Comparison of ENCODE assay signal across 7 mouse cellular contexts in the genomic region with DNA sequence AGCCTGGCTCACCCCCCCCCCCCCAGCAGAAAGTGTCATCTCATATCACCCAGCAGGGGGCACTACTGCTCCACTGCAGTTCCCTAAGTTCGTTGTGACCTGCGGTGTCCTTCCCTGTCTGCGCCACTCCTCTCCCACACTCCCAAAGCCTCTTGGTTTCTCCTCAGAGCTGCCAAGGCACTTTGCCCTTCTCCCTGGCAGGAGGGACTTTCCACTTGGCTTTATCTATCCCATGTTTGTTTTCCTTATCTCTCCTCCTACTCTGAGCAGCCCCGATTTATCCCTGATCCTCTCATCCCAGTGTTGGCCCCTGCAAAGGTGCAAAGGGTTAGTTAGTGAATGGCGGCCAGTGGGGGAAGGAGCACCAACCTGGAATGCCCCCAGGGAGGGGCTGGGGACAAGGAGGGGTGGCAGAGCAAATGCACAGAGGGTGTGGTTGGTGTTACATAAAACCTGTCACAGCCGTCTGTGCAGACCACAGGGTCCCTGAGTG. TPM values are rescaled to one million over a fixed set of nuclear protein-coding genes. Genes with fewer than 3 reads are reported as not detected.
DNase-seq lines count a peak whose midpoint lies in the region; ATAC-seq and TF ChIP-seq lines count a peak whose summit lies in the region.

No protein-coding gene starts in this region.

- TF ChIP-seq CTCF in MEL (IDR thresholded peaks at IDR 0.05 in 2 of 3, conservative IDR thresholded peaks at IDR 0.05 in 1 of 3; ENCODE audit: control insufficient read depth in 1 of 3, insufficient read depth in 1 of 3, low read depth in 2 of 3, low read length in 3 of 3, poor library complexity in 1 of 3, severe bottlenecking in 1 of 3), result peak; percentile 74 to 79 (median 77)
- peak; percentile 83 for TF ChIP-seq CTCF in heart, postnatal 0 days (IDR thresholded peaks at IDR 0.05; ENCODE audit: low read depth)

- peak; percentile 64 for DNase-seq in MEL (ENCODE audit: low read depth, low spot score)
- peak; percentile 81 for DNase-seq in adrenal gland, postnatal 10 days
- peak; percentile 73 for DNase-seq in embryonic facial prominence, embryonic 10.5 days (ENCODE audit: low spot score)
- peak; percentile 79 for DNase-seq in heart, postnatal 0 days (ENCODE audit: low spot score)
- DNase-seq in layer of hippocampus, postnatal 25 days (ENCODE audit: extremely low spot score in 1 of 2, low spot score in 1 of 2), result peak; percentile 48 to 63
- peak; percentile 27 to 32 for DNase-seq in spleen, postnatal 36 days (ENCODE audit: low spot score in 2 of 2)

- no peak for TF ChIP-seq POLR2A in MEL (IDR thresholded peaks at IDR 0.05; ENCODE audit: control insufficient read depth in 1 of 2, insufficient read depth in 1 of 2, low read depth in 1 of 2, low read length in 2 of 2, poor library complexity in 1 of 2)

- peak; percentile 73 for ATAC-seq in heart, postnatal 0 days (ENCODE audit: insufficient read depth, low read depth)
- ATAC-seq in megakaryocyte, adult 5-6 weeks (ENCODE audit: poor library complexity, severe bottlenecking), result peak; percentile 96

- no peaks in the 10 kb centered on the region for H3K9me3 ChIP-seq in MEL (replicated peaks; ENCODE audit: insufficient read depth, low read length)
- no peaks in the 10 kb centered on the region for H3K9me3 ChIP-seq in embryonic facial prominence, embryonic 10.5 days
- H3K9me3 ChIP-seq in heart, postnatal 0 days (replicated peaks; ENCODE audit: control insufficient read depth, low read length), result no peaks in the 10 kb centered on the region

- H3K27me3 ChIP-seq in MEL (ENCODE audit: control insufficient read depth in 1 of 2, insufficient read depth in 2 of 2, low read length in 2 of 2), result peaks cover 0 to 4% of the 10 kb centered on the region in 2 experiments; a peak in 2 of 4 replicates
- H3K27me3 ChIP-seq in embryonic facial prominence, embryonic 10.5 days (replicated peaks; ENCODE audit: low read depth, poor library complexity, severe bottlenecking), result peaks cover 30% of the 10 kb centered on the region
- H3K27me3 ChIP-seq in heart, postnatal 0 days (ENCODE audit: control insufficient read depth, insufficient read depth, low read length), result no peaks in the 10 kb centered on the region

- no peaks in the 10 kb centered on the region for H3K79me2 ChIP-seq in MEL (ENCODE audit: control insufficient read depth, insufficient read depth, low read length, poor library complexity)

- no peaks in the 10 kb centered on the region for H3K36me3 ChIP-seq in MEL (ENCODE audit: control insufficient read depth in 1 of 2, insufficient read depth in 2 of 2, low read length in 2 of 2)
- no peaks in the 10 kb centered on the region for H3K36me3 ChIP-seq in embryonic facial prominence, embryonic 10.5 days (replicated peaks)
- no peaks in the 10 kb centered on the region for H3K36me3 ChIP-seq in heart, postnatal 0 days (replicated peaks; ENCODE audit: control insufficient read depth, insufficient read depth, low read length)

- no peak overlapping the region for H3K27ac ChIP-seq in MEL (ENCODE audit: control insufficient read depth, low read depth, low read length)
- 0 out of 2 replicates have a peak overlapping the region, but pooled peaks have one; percentile 7 for H3K27ac ChIP-seq in embryonic facial prominence, embryonic 10.5 days (replicated peaks)
- H3K27ac ChIP-seq in heart, postnatal 0 days (ENCODE audit: low read depth), result no peak overlapping the region

- H3K4me1 ChIP-seq in MEL (ENCODE audit: control insufficient read depth in 1 of 2, insufficient read depth in 2 of 2, low read length in 2 of 2), result no peaks in the 10 kb centered on the region; a peak in 1 of 4 replicates
- H3K4me1 ChIP-seq in embryonic facial prominence, embryonic 10.5 days, result peaks cover 5% of the 10 kb centered on the region
- no peaks in the 10 kb centered on the region; the same call in 1 of the 2 replicates for H3K4me1 ChIP-seq in heart, postnatal 0 days (ENCODE audit: control insufficient read depth, insufficient read depth)

- no peak overlapping the region for H3K4me3 ChIP-seq in MEL (ENCODE audit: control insufficient read depth in 1 of 2, insufficient read depth in 1 of 2, low read depth in 2 of 2, low read length in 2 of 2)
- no peak overlapping the region for H3K4me3 ChIP-seq in embryonic facial prominence, embryonic 10.5 days
- H3K4me3 ChIP-seq in heart, postnatal 0 days (ENCODE audit: low read depth, low read length), result no peak overlapping the region

- TF ChIP-seq RAD21 in MEL (IDR thresholded peaks at IDR 0.05; ENCODE audit: low read depth, low read length), result peak; percentile 79

- H3K4me2 ChIP-seq in heart, postnatal 0 days (ENCODE audit: low read depth, low read length), result no peak overlapping the region

- 26% methylated on average over 6 of the region's 6 CpGs for WGBS in embryonic facial prominence, embryonic 10.5 days
- 14% methylated on average over 6 of the region's 6 CpGs for WGBS in heart, postnatal 0 days

- no peak overlapping the region for H3K9ac ChIP-seq in MEL (ENCODE audit: control insufficient read depth, low read depth, low read length, poor library complexity, severe bottlenecking)
- H3K9ac ChIP-seq in heart, postnatal 0 days (replicated peaks; ENCODE audit: low read depth, low read length), result no peak overlapping the region

- TF ChIP-seq EP300 in MEL (IDR thresholded peaks at IDR 0.05; ENCODE audit: low read depth in 1 of 2, low read length in 2 of 2), result no peak
- no peak for TF ChIP-seq EP300 in heart, postnatal 0 days (IDR thresholded peaks at IDR 0.05; ENCODE audit: low read depth)

TF ChIP-seq in MEL, 35 proteins besides CTCF, POLR2A, EP300 and RAD21 (continues in another document):
- TF ChIP-seq CHD2 (IDR thresholded peaks at IDR 0.05; ENCODE audit: low read length) (no peak), TAL1 (IDR thresholded peaks at IDR 0.05; ENCODE audit: low read length) (no peak)

RNA-seq across cellular contexts. Expression of a gene that starts 28.9 kb away (rescaled TPM):
- total RNA-seq in MEL (2012; rRNA removed), result not detected in 2 replicates
- not detected for polyA plus RNA-seq in MEL (2012; ENCODE audit: insufficient read depth in 1 of 2, insufficient read length in 2 of 2, low read depth in 1 of 2, low replicate concordance in 2 of 2, missing spikeins in 1 of 2)
- 10 to 100 TPM; 59.1 to 71.7 TPM for total RNA-seq in adrenal gland, postnatal 10 days (2021)
- 3.5 and 3.8 TPM in 2 replicates for polyA plus RNA-seq in embryonic facial prominence, embryonic 10.5 days (2016; fragmentation: Nextera tagmentation; extraction: Ambion mirVana)
- total RNA-seq in heart, postnatal 0 days (2014; rRNA removed; ENCODE audit: low replicate concordance), result 1.2 and 16.0 TPM in 2 replicates
- 3.4 and 5.3 TPM in 2 replicates for polyA plus RNA-seq in heart, postnatal 0 days (2015; fragmentation: Nextera tagmentation; extraction: Ambion mirVana)
- total RNA-seq in layer of hippocampus, postnatal 25 days (2021), result 1 to 10 TPM; 3.1 to 5.8 TPM
- 0.05 and 0.31 TPM in 2 replicates for total RNA-seq in megakaryocyte, adult 5-6 weeks (2015)
- total RNA-seq in megakaryocyte, adult 5-6 weeks (2017), result 0.45 and 0.62 TPM in 2 replicates

RNA-seq across cellular contexts. Expression of a gene that starts 30.8 kb away (rescaled TPM):
- total RNA-seq in MEL (2012; rRNA removed), result 19.3 and 20.5 TPM in 2 replicates
- 10 to 100 TPM in 1 of 2 experiments, not detected in 1; 30.3 TPM for polyA plus RNA-seq in MEL (2012; ENCODE audit: insufficient read depth in 1 of 2, insufficient read length in 2 of 2, low read depth in 1 of 2, low replicate concordance in 2 of 2, missing spikeins in 1 of 2)
- total RNA-seq in adrenal gland, postnatal 10 days (2021), result 10 to 100 TPM; 23.2 to 23.5 TPM
- 21.3 and 22.2 TPM in 2 replicates for polyA plus RNA-seq in embryonic facial prominence, embryonic 10.5 days (2016; fragmentation: Nextera tagmentation; extraction: Ambion mirVana)
- 30.0 and 66.2 TPM in 2 replicates for total RNA-seq in heart, postnatal 0 days (2014; rRNA removed; ENCODE audit: low replicate concordance)
- 10.4 and 11.3 TPM in 2 replicates for polyA plus RNA-seq in heart, postnatal 0 days (2015; fragmentation: Nextera tagmentation; extraction: Ambion mirVana)
- total RNA-seq in layer of hippocampus, postnatal 25 days (2021), result 10 to 100 TPM; 32.1 to 34.4 TPM
- 5.5 and 5.7 TPM in 2 replicates for total RNA-seq in megakaryocyte, adult 5-6 weeks (2015)
- 12.6 and 15.0 TPM in 2 replicates for total RNA-seq in megakaryocyte, adult 5-6 weeks (2017)

RNA-seq across cellular contexts. Expression of a gene that starts 40.6 kb away (rescaled TPM):
- total RNA-seq in MEL (2012; rRNA removed), result 0.23 and 0.31 TPM in 2 replicates
- 1 to 10 TPM in 1 of 2 experiments, not detected in 1; 1.2 TPM for polyA plus RNA-seq in MEL (2012; ENCODE audit: insufficient read depth in 1 of 2, insufficient read length in 2 of 2, low read depth in 1 of 2, low replicate concordance in 2 of 2, missing spikeins in 1 of 2)
- 1 to 10 TPM; 3.8 to 4.5 TPM for total RNA-seq in adrenal gland, postnatal 10 days (2021)
- polyA plus RNA-seq in embryonic facial prominence, embryonic 10.5 days (2016; fragmentation: Nextera tagmentation; extraction: Ambion mirVana), result 9.2 and 9.5 TPM in 2 replicates
- total RNA-seq in heart, postnatal 0 days (2014; rRNA removed; ENCODE audit: low replicate concordance), result 3.7 and 5.6 TPM in 2 replicates
- polyA plus RNA-seq in heart, postnatal 0 days (2015; fragmentation: Nextera tagmentation; extraction: Ambion mirVana), result 1.0 and 1.1 TPM in 2 replicates
- 10 to 100 TPM; 30.4 to 32.8 TPM for total RNA-seq in layer of hippocampus, postnatal 25 days (2021)
- not detected in 2 replicates for total RNA-seq in megakaryocyte, adult 5-6 weeks (2015)
- not detected in 2 replicates for total RNA-seq in megakaryocyte, adult 5-6 weeks (2017)

RNA-seq across cellular contexts. Expression of a gene that starts 49.4 kb away (rescaled TPM):
- 44.6 and 45.1 TPM in 2 replicates for total RNA-seq in MEL (2012; rRNA removed)
- 10 to 100 TPM in 1 of 2 experiments, not detected in 1; 76.0 TPM for polyA plus RNA-seq in MEL (2012; ENCODE audit: insufficient read depth in 1 of 2, insufficient read length in 2 of 2, low read depth in 1 of 2, low replicate concordance in 2 of 2, missing spikeins in 1 of 2)
- 10 to 100 TPM; 41.9 to 43.3 TPM for total RNA-seq in adrenal gland, postnatal 10 days (2021)
- polyA plus RNA-seq in embryonic facial prominence, embryonic 10.5 days (2016; fragmentation: Nextera tagmentation; extraction: Ambion mirVana), result 44.6 and 48.5 TPM in 2 replicates
- 10.6 and 23.2 TPM in 2 replicates for total RNA-seq in heart, postnatal 0 days (2014; rRNA removed; ENCODE audit: low replicate concordance)
- 51.8 and 54.5 TPM in 2 replicates for polyA plus RNA-seq in heart, postnatal 0 days (2015; fragmentation: Nextera tagmentation; extraction: Ambion mirVana)
- total RNA-seq in layer of hippocampus, postnatal 25 days (2021), result 10 to 100 TPM; 49.6 to 53.7 TPM
- 23.5 and 46.6 TPM in 2 replicates for total RNA-seq in megakaryocyte, adult 5-6 weeks (2015)
- total RNA-seq in megakaryocyte, adult 5-6 weeks (2017), result 27.4 and 38.8 TPM in 2 replicates

RNA-seq across cellular contexts. Expression of a gene that starts 53.9 kb away (rescaled TPM):
- total RNA-seq in MEL (2012; rRNA removed), result 87.5 and 101 TPM in 2 replicates
- 100 to 1,000 TPM in 1 of 2 experiments, not detected in 1; 222 TPM for polyA plus RNA-seq in MEL (2012; ENCODE audit: insufficient read depth in 1 of 2, insufficient read length in 2 of 2, low read depth in 1 of 2, low replicate concordance in 2 of 2, missing spikeins in 1 of 2)
- total RNA-seq in adrenal gland, postnatal 10 days (2021), result 10 to 100 TPM; 41.3 to 44.6 TPM
- polyA plus RNA-seq in embryonic facial prominence, embryonic 10.5 days (2016; fragmentation: Nextera tagmentation; extraction: Ambion mirVana), result 190 and 194 TPM in 2 replicates
- total RNA-seq in heart, postnatal 0 days (2014; rRNA removed; ENCODE audit: low replicate concordance), result 34.2 and 49.6 TPM in 2 replicates
- polyA plus RNA-seq in heart, postnatal 0 days (2015; fragmentation: Nextera tagmentation; extraction: Ambion mirVana), result 33.7 and 38.2 TPM in 2 replicates
- 10 to 100 TPM; 48.7 to 51.6 TPM for total RNA-seq in layer of hippocampus, postnatal 25 days (2021)
- total RNA-seq in megakaryocyte, adult 5-6 weeks (2015), result 29.4 and 34.2 TPM in 2 replicates
- total RNA-seq in megakaryocyte, adult 5-6 weeks (2017), result 24.2 and 27.6 TPM in 2 replicates

Comparison
In these comparisons a context has a peak if more than half of its experiments do, and no peak if none do; other contexts are left out.
1. DNase-seq: peak in every context shown above with its lines; median percentile 81 in adrenal gland, postnatal 10 days; 79 in heart, postnatal 0 days; 73 in embryonic facial prominence, embryonic 10.5 days; 64 in MEL; 56 in layer of hippocampus, postnatal 25 days; 30 in spleen, postnatal 36 days.